Mouse (Mus musculus): ENCODE results near the gene Glt6d1. TPM values are rescaled to one million over a fixed set of nuclear protein-coding genes. Genes with fewer than 3 reads are reported as not detected.

Gene Glt6d1
- total RNA-seq, 2 experiments from 2014 or later: not detected

DNA sequence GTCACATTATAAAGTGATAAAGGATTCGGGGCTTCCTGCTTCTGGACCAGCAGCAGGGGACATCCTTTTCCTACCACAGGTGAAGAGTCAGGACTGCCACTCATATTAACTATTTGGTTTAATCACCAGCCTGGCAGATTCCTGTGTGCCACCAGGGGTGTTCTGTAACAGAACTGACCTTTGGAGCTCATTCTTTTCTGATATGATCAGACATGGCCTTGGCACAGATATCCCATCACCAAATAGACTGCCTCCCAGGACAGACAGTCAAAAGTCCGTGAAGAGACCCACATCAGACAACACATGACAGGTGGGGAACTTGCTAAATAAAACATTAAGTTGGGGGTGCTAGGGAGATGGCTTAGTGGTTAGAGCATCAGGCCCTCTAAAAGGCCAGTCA, 3.9 kb downstream of the Glt6d1 start:
- intact Hi-C loops (cut with DNase I): no loop called here
- no peak for DNase-seq (ENCODE audit: low spot score)

DNA sequence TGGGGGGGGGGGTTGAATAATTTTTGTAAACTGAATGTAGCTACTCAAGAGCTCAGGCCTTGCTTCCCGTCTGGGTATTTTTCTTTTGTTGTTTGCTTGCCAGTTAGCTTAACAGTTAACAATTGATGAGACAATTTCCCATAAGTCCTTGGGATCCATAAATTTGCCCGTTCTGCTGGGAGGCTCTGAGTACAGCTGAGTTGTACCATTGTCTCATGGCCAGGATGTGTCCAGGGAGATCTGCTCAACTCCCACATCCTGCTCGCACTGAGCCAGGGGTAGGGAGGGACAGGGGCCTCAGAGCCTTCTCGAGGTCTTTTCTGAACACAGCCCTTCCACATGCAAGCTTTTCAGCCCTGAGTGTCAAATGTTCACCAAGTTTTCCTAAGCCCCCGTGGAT, 17.6 kb downstream of the Glt6d1 start:
- DNase-seq (ENCODE audit: low spot score): no peak
- intact Hi-C loops (cut with DNase I): no loop called here

DNA sequence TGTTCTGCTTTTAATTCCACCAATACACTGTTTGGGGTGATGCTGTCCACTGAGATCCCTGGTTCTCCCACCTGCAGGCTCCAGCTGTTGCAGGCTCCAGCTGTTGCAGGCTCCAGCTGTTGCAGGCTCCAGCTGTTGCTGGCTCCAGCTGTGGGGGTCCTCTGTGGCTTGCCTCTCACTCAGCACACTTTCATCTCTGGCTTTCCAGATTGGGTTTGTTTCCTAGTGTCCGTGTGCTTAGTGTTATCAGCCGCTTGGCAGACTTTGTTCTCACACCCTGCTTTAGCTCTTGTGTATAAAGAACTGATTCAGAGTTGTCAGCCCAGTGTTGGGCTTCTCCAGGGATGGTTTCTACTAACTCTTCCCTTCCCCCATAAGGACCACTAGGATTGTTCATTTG, 18.0 kb downstream of the Glt6d1 start:
- DNase-seq (ENCODE audit: low spot score): no peak
- intact Hi-C loops (cut with DNase I): no loop called here

DNA sequence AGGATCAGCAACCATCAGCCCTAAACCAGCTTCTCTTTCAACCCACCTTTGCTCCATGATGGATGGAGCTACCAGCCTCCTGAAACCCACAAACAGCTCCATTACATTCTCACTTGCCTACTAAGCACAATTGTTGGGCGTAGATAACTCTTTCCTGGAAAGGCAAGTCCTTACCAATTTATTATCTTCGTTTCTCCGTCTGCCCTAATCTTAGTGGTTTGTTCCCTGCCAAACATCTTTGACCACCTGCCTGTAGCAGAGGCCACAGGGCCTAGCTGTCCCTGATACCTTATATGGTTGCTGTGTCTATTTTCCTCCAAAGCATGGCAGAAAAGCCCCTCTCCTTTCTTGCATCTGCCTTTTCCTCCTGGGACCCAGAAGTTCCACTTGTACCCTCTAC, 26.6 kb downstream of the Glt6d1 start:
- intact Hi-C loops (cut with DNase I): no loop called here
- DNase-seq (ENCODE audit: low spot score): no peak

DNA sequence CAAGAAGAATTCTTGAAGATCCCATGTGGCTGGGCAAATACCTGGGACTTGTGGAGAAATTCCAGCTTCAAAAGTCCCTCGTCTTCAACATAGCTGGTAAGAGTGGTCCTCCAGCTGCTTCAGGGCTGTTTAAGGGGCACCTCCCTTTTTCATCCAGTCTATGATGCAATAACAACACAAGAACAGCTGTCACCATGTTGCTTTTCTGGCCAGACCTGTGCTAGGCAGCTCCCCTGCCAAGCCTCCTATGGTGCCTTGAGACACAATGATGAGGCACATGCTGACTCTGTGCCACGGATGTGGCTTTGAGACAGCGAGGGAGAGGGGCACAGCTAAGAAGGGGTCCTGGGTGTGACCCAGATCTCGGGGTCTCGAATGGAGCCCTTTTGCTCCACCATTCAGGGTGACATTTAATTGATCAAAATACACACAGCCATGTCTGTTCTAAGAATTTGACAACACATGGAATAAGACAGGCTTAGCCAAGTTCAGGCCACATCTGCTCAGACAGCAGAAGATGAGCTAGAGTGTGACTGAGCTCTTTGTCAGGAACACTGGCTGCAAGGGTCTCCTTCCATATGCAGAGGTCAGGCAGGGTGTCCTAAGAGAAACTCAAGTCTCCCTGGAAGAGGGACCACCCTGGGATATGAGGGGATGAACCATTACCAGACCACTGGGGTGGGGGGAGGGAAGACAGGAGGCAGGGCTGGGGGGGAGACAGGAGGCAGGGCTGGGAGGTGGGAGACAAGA, 29.9 kb downstream of the Glt6d1 start:
- no peak for DNase-seq (ENCODE audit: low spot score)
- intact Hi-C loops (cut with DNase I): no loop called here

DNA sequence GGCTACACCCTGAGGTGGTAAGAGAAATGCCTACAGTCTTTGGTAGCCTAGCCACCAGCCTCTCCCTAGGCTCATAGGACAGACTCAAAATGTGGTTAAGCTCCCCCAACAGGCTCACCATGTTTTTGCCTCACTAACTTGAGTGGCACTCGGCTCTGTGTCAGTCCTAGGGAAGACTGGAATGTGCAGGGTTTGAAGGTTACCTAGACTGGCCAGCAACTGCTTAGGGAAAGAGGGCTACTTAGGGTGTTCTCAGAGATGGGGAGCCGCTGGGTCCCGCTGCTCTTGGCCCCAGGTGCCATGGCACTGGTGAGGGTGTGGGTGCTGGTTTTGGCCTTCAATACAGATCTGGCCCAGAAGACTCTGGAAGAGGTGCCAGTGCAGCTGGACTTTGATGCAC, 33.7 kb downstream of the Glt6d1 start, which contains the start of gene Gm13539:
TSS of gene Gm13539 (plus strand) at position 301 of the 400 bp plus-strand sequence.
- intact Hi-C loops (cut with DNase I): no loop called here
- DNase-seq (ENCODE audit: low spot score): no peak

DNA sequence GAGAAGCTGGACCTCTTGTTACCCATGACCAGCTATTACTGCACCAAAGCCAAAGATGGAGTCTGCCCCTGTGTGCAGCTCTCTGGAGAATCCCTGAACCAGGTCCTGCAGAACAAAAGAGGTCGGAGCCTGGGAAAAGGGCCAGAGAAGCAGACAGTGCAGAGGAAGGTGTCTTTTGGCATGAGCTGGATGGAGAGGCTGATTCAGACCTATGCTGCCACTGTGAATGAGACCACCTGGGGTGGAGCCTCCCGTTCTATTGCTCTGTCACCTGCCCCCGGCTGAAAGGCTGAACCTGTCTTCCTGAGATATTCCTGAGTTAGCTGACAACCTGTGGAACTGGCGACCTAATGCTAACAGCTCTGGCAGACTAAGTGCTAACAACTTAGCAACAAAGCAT, 34.7 kb downstream of the Glt6d1 start:
- intact Hi-C loops (cut with DNase I): no loop called here
- DNase-seq (ENCODE audit: low spot score): no peak

DNA sequence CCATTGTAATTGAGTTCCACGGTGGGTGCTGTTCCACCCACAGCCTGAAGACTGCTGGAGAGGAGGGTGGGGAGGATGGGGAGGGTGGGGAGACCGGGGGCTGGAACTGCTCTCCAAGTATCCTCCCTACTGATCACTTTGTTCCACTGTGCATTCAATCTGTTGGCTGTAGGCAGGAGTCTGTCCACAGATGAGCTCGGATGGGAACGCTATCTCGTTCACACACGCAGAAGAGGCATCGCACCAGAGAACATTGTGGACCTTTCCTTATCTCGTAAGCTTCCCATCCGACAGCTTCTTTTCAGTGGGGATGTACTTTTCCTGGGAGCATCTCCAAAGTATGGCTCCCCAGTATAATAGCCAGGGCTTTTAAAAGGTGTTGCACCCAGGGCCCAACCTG, 36.6 kb downstream of the Glt6d1 start:
- no peak for DNase-seq (ENCODE audit: low spot score)
- intact Hi-C loops (cut with DNase I): no loop called here

DNA sequence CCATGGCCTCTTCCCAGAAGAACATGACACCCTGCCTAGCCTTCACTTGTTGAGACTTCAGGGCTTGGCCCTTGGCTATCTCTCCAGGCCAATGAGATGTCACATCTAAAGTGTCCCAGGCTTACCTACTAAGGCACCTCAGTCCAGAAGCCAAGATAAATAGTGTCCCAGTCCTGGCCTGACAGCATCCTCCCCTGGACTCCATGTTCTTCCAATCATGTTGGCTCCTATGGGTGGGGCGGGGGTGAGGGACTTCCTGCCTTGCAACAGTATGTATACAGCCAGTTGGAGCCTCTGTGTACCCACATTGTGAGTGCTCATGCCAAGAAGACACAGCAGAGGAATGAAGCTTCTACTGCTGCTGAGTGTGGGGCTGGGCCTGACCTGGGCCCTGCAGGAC, 38.9 kb downstream of the Glt6d1 start, which contains the start of gene Lcn11:
TSS of gene Lcn11 (plus strand) at position 301 of the 400 bp plus-strand sequence.
- intact Hi-C loops (cut with DNase I): no loop called here

DNA sequence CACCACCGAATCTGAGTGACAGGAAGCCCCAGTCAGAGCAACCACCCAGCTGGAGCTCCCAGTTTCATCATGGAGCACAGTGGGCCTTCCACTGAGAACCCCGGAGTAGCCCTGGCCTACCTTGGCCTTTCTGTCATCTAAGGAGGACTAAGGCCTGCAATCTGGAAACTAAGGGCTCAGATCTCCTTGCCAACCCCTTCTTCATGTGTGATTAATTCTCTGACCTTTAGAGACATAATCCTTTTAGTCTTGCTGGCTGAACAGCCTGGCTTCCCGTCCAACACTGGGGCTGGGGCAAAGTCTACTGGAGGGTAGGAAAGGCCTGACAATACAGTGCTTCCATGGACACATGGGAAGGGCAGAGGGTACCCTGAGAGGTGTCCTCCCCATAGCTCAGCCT, 39.7 kb downstream of the Glt6d1 start:
- intact Hi-C loops (cut with DNase I): no loop called here
- DNase-seq (ENCODE audit: low spot score): no peak

More for the DNA sequence above, 38.9 kb downstream of the Glt6d1 start, which contains the start of gene Lcn11:
- no peak for DNase-seq (ENCODE audit: low spot score)

DNA sequence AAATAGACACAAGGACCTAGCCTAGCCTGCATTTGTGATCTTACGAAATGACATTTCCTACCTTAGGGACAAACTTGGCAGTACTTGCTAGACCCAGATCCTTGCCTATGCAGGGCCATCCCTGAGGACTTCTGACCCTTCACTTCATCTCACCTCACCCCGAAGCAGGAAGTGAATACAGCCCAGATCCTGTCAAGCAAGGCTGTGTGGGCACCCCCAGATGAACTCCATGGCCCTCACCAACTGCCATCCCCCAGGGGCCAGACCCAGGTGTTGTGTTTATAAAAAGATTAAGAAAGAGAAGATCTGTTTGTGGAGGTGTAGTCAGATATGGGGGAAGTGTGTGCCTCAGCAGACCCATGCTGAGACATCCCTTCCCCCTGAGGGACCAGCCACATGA, 41.0 kb downstream of the Glt6d1 start:
- DNase-seq (ENCODE audit: low spot score): no peak
- intact Hi-C loops (cut with DNase I): no loop called here

DNA sequence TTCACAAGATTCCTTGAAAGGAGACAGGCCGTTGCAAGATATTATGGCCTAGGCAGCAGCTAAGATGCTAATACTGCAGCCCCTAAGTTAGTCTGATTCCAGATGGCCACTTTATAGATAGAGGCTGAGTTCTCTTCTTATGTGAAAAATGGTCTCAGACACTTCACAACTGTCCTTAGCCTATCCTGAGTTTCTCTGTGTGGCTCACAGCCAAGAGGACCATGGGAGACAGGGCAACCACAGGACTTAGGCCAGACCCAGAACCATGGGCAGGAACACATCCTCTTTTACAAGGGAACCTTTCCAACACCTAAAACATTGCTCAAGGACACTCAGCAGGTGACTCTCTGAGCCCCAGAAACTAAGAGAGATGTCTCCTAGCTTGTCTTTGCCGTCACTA, 42.1 kb downstream of the Glt6d1 start:
- intact Hi-C loops (cut with DNase I): no loop called here
- DNase-seq (ENCODE audit: low spot score): no peak

DNA sequence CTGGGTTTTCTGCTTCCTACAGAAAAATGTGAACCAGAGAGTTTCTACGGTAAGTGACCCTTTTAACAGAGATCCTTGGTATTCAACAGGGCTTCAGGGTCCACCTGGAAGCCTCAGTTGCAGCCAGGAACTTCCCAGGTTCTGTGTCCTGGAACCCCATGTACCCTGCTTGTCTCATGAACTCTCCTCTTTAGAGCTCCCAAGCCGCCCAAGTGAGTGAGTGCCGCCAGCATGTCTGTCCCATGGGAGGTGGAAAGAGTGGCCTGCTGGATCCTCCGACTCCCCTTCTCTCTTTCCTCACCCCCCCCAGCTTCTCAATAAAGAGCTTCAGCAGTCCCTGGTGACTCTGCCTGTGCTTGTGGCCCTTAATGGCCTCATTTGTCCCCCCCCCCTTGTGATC, 47.9 kb downstream of the Glt6d1 start:
- DNase-seq (ENCODE audit: low spot score): no peak
- intact Hi-C loops (cut with DNase I): no loop called here

DNA sequence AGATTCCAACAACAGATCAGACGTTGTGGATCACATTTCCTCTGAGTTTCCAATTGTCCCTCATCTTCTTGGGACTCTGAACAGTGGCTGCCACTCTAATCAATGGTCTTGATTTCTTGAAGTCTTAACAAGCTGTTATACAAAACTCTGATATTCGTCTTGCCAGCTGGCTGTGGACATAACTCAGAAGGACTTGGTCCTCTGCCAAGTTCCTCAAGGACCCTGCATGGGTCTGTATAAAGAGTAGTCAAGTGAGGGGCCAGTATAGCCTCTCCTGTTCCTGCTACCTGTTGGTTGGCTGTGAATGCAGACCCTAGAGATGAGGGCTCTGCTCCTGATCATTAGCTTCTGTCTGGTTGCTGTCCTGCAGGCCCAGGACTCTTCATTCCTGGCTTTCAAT, 50.4 kb downstream of the Glt6d1 start, which contains the start of gene Lcn3:
TSS of gene Lcn3 (plus strand) at position 301 of the 400 bp plus-strand sequence.
- intact Hi-C loops (cut with DNase I): no loop called here
- DNase-seq (ENCODE audit: low spot score): no peak

DNA sequence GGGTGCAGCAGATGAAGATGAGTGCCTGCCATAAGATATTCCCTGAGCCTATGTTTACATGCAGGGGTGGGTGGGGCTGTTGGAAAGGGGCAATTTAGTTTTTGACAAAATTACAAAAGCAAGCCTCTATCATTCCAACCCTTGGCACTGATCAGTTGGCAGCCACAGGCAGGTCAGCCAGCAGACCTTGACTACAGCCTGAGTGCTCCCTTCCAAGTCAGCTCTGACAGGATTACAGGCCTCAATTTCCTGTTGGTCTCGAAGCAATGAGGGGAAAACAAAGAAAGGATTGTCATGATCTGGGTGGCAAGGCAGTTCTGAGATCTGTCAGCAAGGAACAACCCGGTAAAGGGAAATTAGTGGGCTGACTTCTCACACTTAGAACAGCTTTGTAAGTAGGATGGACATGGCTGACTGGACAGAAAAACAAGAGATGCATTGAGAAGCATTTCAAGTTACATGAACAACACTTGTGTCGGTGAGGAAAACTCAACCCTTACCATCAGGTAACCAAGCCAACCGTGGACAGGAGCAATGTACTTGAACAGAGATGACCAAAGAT, 57.5 kb downstream of the Glt6d1 start:
- DNase-seq (ENCODE audit: low spot score): no peak
- intact Hi-C loops (cut with DNase I): no loop called here

DNA sequence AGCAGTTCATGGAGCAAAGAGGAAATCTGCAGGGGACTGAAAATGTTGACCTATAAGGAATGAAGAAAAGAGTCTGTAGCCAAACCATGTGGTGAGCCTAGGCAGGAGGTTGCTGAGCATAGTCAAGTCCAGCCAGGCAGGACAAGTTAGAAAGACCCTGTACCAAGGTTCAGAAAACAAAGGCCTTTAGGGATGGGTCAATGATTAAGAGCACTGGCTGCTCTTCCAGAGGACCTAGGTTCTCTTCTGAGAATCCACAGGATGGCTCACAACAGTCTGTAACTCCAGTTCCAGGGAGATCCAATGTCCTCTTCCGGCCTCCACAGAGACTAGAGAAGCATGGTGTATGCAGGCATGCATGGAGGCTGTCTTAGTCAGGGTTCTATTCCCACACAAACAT, 61.4 kb downstream of the Glt6d1 start:
- no peak for DNase-seq (ENCODE audit: low spot score)
- intact Hi-C loops (cut with DNase I): no loop called here

Other genes with a start within 250 kb of the Glt6d1 start
- 1 to 10 TPM; 1.3 to 3.2 TPM for gene Mamdc4, start 241.0 kb downstream of the Glt6d1 start, total RNA-seq (2021)
- gene Phpt1, start 240.6 kb downstream of the Glt6d1 start, total RNA-seq (2021): 10 to 100 TPM; 63.0 to 70.0 TPM
- gene Ajm1, start 234.1 kb downstream of the Glt6d1 start, total RNA-seq (2021): under 1 TPM; 0.08 to 0.10 TPM
- gene Rabl6, start 207.3 kb downstream of the Glt6d1 start, total RNA-seq (2021): 10 to 100 TPM; 61.8 to 66.1 TPM
- gene Ccdc183, start 198.2 kb downstream of the Glt6d1 start, total RNA-seq (2021): not detected
- gene Tmem141, start 193.8 kb downstream of the Glt6d1 start, total RNA-seq (2021): 10 to 100 TPM; 27.9 to 31.6 TPM
- 1 to 10 TPM; 4.8 to 5.8 TPM for gene Fcna, start 187.8 kb downstream of the Glt6d1 start, total RNA-seq (2021)
- gene Lcn8, start 162.7 kb downstream of the Glt6d1 start, total RNA-seq (2021): under 1 TPM; 0.73 to 0.99 TPM
- gene Lcn5, start 157.9 kb downstream of the Glt6d1 start, total RNA-seq (2021): not detected
- not detected for gene Lcn6, start 139.1 kb downstream of the Glt6d1 start, total RNA-seq (2021)
- gene Lcn10, start 133.1 kb downstream of the Glt6d1 start, total RNA-seq (2021): not detected
- not detected for gene Obp2a, start 115.8 kb downstream of the Glt6d1 start, total RNA-seq (2021)
- 10 to 100 TPM in 1 of 2 experiments, 1 to 10 TPM in 1; 9.7 to 13.7 TPM for gene Bmyc, start 109.1 kb downstream of the Glt6d1 start, total RNA-seq (2021)
- gene Obp2b, start 78.8 kb downstream of the Glt6d1 start, total RNA-seq (2021): not detected
- not detected for gene Lcn3, start 50.3 kb downstream of the Glt6d1 start, total RNA-seq (2021)
- gene Lcn11, start 38.8 kb downstream of the Glt6d1 start, total RNA-seq (2021): not detected
- not detected for gene Gm13539, start 33.6 kb downstream of the Glt6d1 start, total RNA-seq (2021)
- not detected for gene Lcn9, start 7.3 kb upstream of the Glt6d1 start, total RNA-seq (2021)
- not detected for gene Sohlh1, start 31.4 kb upstream of the Glt6d1 start, total RNA-seq (2021)
- under 1 TPM; 0.25 to 0.36 TPM for gene Kcnt1, start 47.9 kb upstream of the Glt6d1 start, total RNA-seq (2021)
- gene Camsap1, start 167.4 kb upstream of the Glt6d1 start, total RNA-seq (2021): 10 to 100 TPM; 34.2 to 36.2 TPM
- gene Ubac1, start 205.9 kb upstream of the Glt6d1 start, total RNA-seq (2021): 10 to 100 TPM; 90.4 to 92.4 TPM